Mouse (Mus musculus) intestine, embryonic 16.5 days (tissue): ENCODE data around the gene Rps18. TPM values are rescaled to one million over a fixed set of nuclear protein-coding genes. Genes with fewer than 3 reads are reported as not detected.
A peak's percentile ranks its signal among the peaks of the same experiment; 100 is the strongest.

Experiments used
- ATAC-seq: fragments of 200-750 bp; cut with Nextera tagmentation; 2 replicates; pipeline ENCODE4 v1.8.0; 2017; ENCODE audit warnings: moderate TSS enrichment, moderate library complexity
- H3K27ac ChIP-seq: fragments of 300-500 bp; sonication (generic); 2 replicates; pipeline ENCODE4 v1.5.1; 2014; ENCODE audit warnings: mild to moderate bottlenecking, low read length
- H3K27me3 ChIP-seq: fragments of 300-500 bp; sonication (generic); replicated peaks from 2 replicates; pipeline ENCODE4 v1.6.1; 2014; ENCODE audit warnings: low read length, control low read depth, mixed read lengths; ENCODE audit not compliant: control insufficient read depth, insufficient read depth
- H3K36me3 ChIP-seq: fragments of 300-500 bp; sonication (generic); 2 replicates; pipeline ENCODE4 v1.6.1; 2014; ENCODE audit warnings: low read length, control low read depth; ENCODE audit not compliant: control insufficient read depth, insufficient read depth
- H3K4me1 ChIP-seq: fragments of 300-500 bp; sonication (generic); 2 replicates; pipeline ENCODE4 v1.6.1; 2014; ENCODE audit warnings: low read length, control low read depth, mixed read lengths; ENCODE audit not compliant: control insufficient read depth, insufficient read depth
- H3K4me2 ChIP-seq: fragments of 300-500 bp; sonication (generic); 2 replicates; pipeline ENCODE4 v1.6.1; 2014; ENCODE audit warnings: low read depth, low read length, control low read depth
- H3K4me3 ChIP-seq: fragments of 300-500 bp; sonication (generic); 2 replicates; pipeline ENCODE4 v1.5.1; 2014; ENCODE audit warnings: mild to moderate bottlenecking, low read length
- H3K9ac ChIP-seq: fragments of 300-500 bp; sonication (generic); 2 replicates; pipeline ENCODE4 v1.6.1; 2014; ENCODE audit warnings: low read depth, low read length
- H3K9me3 ChIP-seq: fragments of 300-500 bp; sonication (generic); 2 replicates; pipeline ENCODE4 v1.6.1; 2016; ENCODE audit warnings: low read length, control low read depth; ENCODE audit not compliant: control insufficient read depth
- WGBS: fragments of 180-500 bp; shearing (Covaris S2); extraction: QIAGEN DNeasy Blood & Tissue Kit; methylation state at CpG from one replicate; pipeline ENCODE4 v1.1.7; 2014; 5-methylcytosine and 5-hydroxymethylcytosine counted together
- polyA plus RNA-seq: library from polyadenylated mRNA; unstranded; fragments of >200 nt; fragmentation: Nextera tagmentation; extraction: Ambion mirVana; gene quantifications from 2 replicates; pipeline ENCODE4 v1.2.1, GENCODE M21; 2015

The Rps18 gene
- polyA plus RNA-seq, 1 experiment from 2014 or later, result 1,902 TPM

DNA sequence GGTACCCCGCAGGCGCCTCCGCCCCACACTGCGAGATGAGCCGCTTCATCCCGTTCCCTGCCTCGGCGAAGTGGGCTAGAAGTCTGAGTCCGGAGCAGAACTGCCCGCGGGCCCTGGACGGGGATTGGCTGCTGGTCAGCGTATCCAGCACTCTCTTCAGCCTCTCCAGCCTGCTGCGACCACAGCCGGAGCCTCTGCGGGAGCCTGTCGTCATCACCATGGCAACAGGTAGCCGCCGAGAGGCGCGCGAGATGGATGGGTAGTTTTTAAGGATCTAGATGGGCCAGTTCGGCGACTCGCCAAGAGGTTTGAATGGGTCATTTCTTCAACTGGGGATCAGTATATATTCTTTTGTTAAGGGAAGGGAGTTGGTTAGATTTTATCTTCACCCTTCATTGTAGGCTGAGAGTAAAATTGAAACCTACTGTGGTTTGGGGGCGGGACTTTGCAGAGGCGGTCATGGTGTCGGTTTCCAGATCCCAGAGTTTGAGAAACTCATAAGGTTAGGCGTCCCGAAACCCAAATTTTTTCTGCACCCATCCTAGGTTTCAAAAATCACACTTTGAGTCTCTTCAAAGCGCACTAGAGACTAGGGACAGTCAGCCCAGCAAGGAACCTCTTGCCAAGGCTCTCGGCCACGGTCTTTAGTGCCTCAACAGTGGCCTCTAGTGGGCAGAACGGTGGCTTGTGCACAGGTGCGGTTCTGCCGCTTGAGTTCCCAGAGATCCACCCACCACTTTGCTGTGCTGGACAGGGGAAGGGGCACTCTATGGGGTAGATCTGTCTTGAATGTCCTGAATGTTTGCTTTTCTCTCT lies 35.3 kb downstream of the Rps18 start:
- peak; percentile 27 for ATAC-seq
- WGBS, result 1% methylated on average over 36 of the region's 36 CpGs
- H3K36me3 ChIP-seq, result peaks cover 10% of the 10 kb centered on the region; the same call in 1 of the 2 replicates

GRCm38 (mm10) chr17:33919351-33920281 lies 36.2 kb downstream of the Rps18 start:
- Histone ChIP-seq H3K9ac (peak overlapping the region; percentile 80), H3K4me2 (peak overlapping the region; percentile 97), H3K27me3 (no peaks in the 10 kb centered on the region), H3K27ac (peak overlapping the region; percentile 85), H3K4me1 (peaks cover 24% of the 10 kb centered on the region), H3K36me3 (peaks cover 7% of the 10 kb centered on the region; the same call in 1 of the 2 replicates), H3K9me3 (no peaks in the 10 kb centered on the region), H3K4me3 (peak overlapping the region; percentile 81)
- ATAC-seq, result peak; percentile 27
- WGBS, result under 1% methylated on average over 52 of the region's 52 CpGs

More for the DNA sequence above, 35.3 kb downstream of the Rps18 start:
- Histone ChIP-seq H3K27ac (peak overlapping the region; percentile 85), H3K4me3 (peak overlapping the region; percentile 81), H3K9ac (peak overlapping the region; percentile 80), H3K9me3 (peaks cover 3% of the 10 kb centered on the region; the same call in 1 of the 2 replicates), H3K4me2 (peak overlapping the region; percentile 97), H3K27me3 (no peaks in the 10 kb centered on the region), H3K4me1 (peaks cover 17% of the 10 kb centered on the region)

GRCm38 (mm10) chr17:33918293-33919203 lies 37.3 kb downstream of the Rps18 start:
- ATAC-seq, result no peak
- 57% methylated on average over 37 of the region's 37 CpGs for WGBS
- peaks cover 24% of the 10 kb centered on the region for H3K4me1 ChIP-seq
- peak overlapping the region; percentile 85; the same call in 1 of the 2 replicates for H3K27ac ChIP-seq
- H3K4me3 ChIP-seq, result peak overlapping the region; percentile 81
- no peaks in the 10 kb centered on the region for H3K9me3 ChIP-seq
- no peaks in the 10 kb centered on the region for H3K27me3 ChIP-seq
- peaks cover 15% of the 10 kb centered on the region for H3K36me3 ChIP-seq
- peak overlapping the region; percentile 80; the same call in 1 of the 2 replicates for H3K9ac ChIP-seq
- peak overlapping the region; percentile 97 for H3K4me2 ChIP-seq

DNA sequence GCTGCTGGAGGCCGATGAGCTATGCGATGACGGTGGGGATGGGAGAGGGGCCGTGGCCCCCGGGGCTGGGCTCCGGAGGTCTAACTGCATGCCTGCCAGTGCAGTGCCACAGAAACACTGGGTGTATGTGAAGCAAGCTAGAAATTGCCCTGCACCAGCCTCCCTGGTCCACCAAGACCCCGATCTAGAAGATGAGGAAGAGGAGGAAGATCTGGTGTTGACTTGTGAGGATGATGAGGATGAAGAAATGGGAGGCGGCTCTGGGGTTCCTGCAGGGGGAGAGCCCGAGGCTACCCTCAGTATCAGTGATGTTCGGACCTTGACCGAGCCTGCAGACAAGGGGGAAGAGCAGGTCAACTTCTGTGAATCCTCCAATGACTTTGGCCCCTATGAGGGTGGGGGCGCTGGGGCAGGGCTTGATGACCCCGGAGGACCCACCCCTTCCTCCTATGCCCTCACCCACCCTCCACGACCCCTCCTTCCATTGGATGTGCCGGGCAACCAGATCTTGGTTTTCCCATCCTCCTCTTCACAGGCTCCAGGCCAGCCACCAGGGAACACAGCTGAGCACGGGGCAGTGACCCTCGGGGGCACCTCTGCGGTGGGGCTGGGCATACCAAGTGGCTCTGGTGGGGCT lies 38.0 kb downstream of the Rps18 start:
- H3K9me3 ChIP-seq, result no peaks in the 10 kb centered on the region
- no peaks in the 10 kb centered on the region for H3K27me3 ChIP-seq
- H3K4me1 ChIP-seq, result peaks cover 24% of the 10 kb centered on the region
- no peak overlapping the region for H3K4me2 ChIP-seq
- 83% methylated on average over 18 of the region's 18 CpGs for WGBS
- H3K9ac ChIP-seq, result no peak overlapping the region
- H3K27ac ChIP-seq, result no peak overlapping the region
- H3K4me3 ChIP-seq, result no peak overlapping the region
- peaks cover 17% of the 10 kb centered on the region for H3K36me3 ChIP-seq
- ATAC-seq, result no peak

DNA sequence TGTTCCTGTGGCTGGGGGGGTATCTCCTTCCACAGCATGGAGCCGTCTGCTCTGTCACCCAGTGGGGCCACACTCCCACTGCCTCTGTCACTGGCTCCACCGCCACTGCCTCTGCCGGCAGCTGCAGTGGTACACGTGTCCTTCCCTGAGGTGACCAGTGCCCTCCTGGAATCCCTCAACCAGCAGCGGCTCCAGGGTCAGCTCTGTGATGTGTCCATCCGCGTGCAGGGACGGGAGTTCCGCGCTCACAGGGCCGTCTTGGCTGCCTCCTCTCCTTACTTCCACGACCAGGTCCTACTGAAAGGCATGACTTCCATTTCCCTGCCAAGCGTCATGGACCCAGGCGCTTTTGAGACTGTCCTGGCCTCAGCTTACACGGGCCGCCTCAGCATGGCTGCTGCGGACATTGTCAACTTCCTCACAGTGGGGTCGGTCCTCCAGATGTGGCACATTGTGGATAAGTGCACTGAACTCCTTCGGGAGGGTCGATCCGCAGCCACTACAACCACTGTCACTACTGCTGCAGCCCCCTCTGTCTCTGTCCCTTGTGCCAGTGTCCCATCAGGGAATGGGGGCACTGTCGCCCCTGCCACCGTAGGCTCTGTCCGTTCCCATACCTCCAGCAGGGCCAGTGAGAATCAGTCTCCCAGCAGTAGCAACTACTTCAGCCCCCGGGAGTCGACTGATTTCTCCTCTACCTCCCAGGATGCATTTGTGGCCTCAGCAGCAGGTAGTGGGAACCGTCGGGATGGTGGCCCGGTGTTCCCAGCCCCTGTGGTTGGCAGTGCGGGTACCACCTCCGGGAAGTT lies 38.8 kb downstream of the Rps18 start:
- Histone ChIP-seq H3K4me3 (peak overlapping the region; percentile 57), H3K9me3 (no peaks in the 10 kb centered on the region), H3K9ac (peak overlapping the region; percentile 71), H3K27ac (no peak overlapping the region), H3K4me2 (peak overlapping the region; percentile 66), H3K36me3 (peaks cover 18% of the 10 kb centered on the region), H3K4me1 (peaks cover 24% of the 10 kb centered on the region), H3K27me3 (no peaks in the 10 kb centered on the region)
- WGBS, result 75% methylated on average over 31 of the region's 31 CpGs
- ATAC-seq, result no peak

- Histone ChIP-seq H3K4me1 (peaks cover 24% of the 10 kb centered on the region), H3K4me2 (peak overlapping the region; percentile 66), H3K9ac (peak overlapping the region; percentile 71), H3K4me3 (peak overlapping the region; percentile 57), H3K27ac (peak overlapping the region; percentile 78), H3K27me3 (no peaks in the 10 kb centered on the region), H3K9me3 (no peaks in the 10 kb centered on the region), H3K36me3 (peaks cover 26% of the 10 kb centered on the region)
- under 1% methylated on average over 19 of the region's 20 CpGs for WGBS
- peak; percentile 9; the same call in 1 of the 2 replicates for ATAC-seq
Measured at GRCm38 (mm10) chr17:33916294-33916693, 39.5 kb downstream of the Rps18 start.

DNA sequence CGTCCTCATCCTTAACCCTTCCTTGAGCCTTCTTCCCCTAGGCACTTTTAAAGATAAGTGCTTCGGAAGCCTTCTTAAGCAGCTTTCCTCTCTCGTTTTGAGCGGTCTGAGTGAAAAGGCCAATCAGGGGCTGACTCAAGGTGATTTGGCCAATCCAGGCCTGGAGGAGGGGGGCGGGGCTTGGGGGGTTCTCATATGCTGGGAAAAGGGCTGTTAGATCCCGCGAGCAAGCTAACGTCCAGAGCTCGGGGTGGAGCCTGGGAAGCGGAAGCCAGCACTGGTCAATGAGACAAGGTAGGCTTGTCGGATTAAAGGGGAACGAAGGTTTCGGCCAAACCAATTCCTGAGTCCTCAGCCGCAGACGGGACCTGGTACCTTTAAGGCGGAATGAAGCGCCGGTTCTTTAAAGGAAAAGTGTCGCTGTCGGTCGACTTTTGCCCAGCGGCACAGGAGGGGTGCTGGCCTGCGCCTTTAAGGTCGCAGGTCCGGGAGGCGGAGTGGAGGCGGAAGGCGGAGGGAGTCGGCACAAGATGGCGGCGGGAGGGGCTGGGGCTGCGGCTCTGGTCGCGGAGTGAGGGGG lies 40.0 kb downstream of the Rps18 start, which contains the start of the genes Tapbp and Zbtb22:
TSS of gene Tapbp (plus strand) at position 229 of the 580 bp plus-strand sequence.
TSS of gene Zbtb22 (plus strand) at position 234 of the 580 bp plus-strand sequence.
- H3K27me3 ChIP-seq, result no peaks in the 10 kb centered on the region
- H3K9ac ChIP-seq, result peak within 1 kb of the TSS; percentile 71
- peaks cover 26% of the 10 kb centered on the region for H3K4me1 ChIP-seq
- H3K27ac ChIP-seq, result peak within 1 kb of the TSS; percentile 78
- H3K4me2 ChIP-seq, result peak within 1 kb of the TSS; percentile 66
- H3K9me3 ChIP-seq, result no peaks in the 10 kb centered on the region
- H3K4me3 ChIP-seq, result peak within 1 kb of the TSS; percentile 57
- H3K36me3 ChIP-seq, result peaks cover 29% of the 10 kb centered on the region
- ATAC-seq, result peak; percentile 92
- 0% methylated on average over 26 of the region's 34 CpGs for WGBS
